Mouse (Mus musculus) splenic B cell, adult 2 months (primary cell): Measurements from ENCODE around the gene Mpv17l2.

ENCODE experiments used
- DNase-seq: peaks from one replicate; pipeline ENCODE4 v3.0.0-alpha.2; 2011; ENCODE audit warnings: low read depth, low spot score
- H3K27me3 ChIP-seq: 2 replicates; pipeline ENCODE4 v1.6.1; 2012; ENCODE audit warnings: mild to moderate bottlenecking, low read length, moderate library complexity, mixed read lengths; ENCODE audit not compliant: control insufficient read depth, poor library complexity, insufficient read depth, severe bottlenecking
- H3K36me3 ChIP-seq: 2 replicates; pipeline ENCODE4 v1.6.1; 2012; ENCODE audit warnings: mild to moderate bottlenecking, low read length, moderate library complexity, mixed read lengths; ENCODE audit not compliant: control insufficient read depth, poor library complexity, insufficient read depth, severe bottlenecking

Gene Mpv17l2

DNA sequence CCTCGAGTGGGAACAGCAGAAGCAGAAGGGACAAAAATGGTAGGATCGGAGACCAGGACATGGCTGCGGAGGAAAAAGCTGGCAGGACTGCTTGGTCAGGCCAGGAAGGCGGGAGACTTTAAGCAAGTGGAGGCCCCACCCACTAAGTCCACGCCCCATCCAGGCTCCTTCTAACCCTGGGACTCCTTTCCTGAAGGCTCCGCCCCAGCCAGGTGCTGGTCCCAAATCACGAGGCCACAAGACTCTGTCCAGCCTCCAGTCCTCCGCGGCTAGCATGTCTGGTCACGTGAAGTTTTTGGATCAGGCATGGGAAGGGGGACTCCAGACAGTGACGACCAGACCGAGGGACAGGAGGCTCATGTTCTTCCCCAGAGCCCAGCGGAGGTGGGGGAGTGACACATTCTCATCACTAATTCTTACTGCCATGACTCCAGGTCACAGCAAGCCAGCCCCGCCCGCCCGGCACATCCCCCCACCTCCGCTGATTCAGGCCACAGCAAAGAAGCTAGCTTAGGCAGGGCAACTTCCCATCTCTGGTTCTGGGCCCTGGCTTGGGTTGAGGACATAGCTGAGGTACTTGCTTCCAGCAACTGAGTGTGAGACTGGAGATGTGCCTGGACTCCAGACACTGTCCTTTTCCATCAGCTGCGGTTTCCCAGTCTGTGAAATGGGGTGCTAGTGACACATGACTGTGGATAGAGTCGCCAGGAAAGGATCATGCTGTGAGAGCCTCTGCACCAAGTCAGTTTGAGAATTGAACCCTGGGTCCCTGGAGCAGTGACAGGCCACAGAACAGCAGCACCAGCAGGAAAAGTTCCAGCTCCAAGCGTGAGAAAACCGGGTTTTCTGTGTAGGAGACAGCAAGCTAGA is 6.1 kb upstream of the Mpv17l2 start:
- Histone ChIP-seq H3K27me3 (no peaks in the 10 kb centered on the region), H3K36me3 (peaks cover 14% of the 10 kb centered on the region)
- peak; percentile 67 for DNase-seq

DNA sequence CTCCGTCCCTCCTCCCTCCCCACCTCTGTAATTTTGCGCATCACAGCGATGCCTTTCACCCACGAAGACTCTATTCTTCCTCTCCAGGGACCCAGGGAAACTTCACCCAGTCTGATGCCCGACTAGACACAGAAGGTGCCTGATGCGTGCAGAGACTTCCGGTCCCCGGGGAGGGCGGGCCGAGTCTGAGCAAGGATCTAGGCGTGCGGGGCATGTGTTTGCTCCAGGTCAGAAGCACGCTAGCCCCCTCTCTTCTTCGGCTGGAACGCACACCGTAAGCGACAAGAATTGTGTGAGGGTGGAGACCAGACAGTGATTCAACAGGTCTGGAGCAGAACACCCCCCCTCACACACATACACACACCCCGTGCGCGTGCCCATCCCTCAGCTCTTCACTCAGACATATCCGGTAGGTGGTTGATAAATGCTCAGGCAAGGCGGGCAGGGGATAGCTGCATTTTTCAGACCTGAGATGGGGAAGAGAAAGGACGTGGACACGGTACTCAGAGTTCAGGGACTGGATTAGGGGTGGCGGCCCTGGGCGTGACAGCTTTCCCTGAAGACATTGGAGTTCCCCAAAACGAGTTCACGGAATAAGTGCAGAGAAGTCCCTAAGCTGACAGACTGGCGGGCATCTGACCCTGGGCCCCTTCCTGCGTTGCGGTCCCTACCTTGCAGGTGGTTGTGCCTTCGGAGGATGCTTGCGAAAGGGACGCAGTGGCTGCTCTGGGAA is 5.3 kb upstream of the Mpv17l2 start:
- H3K27me3 ChIP-seq = no peaks in the 10 kb centered on the region
- DNase-seq = peak; percentile 93
- H3K36me3 ChIP-seq = peaks cover 14% of the 10 kb centered on the region

- DNase-seq = peak; percentile 68
- Histone ChIP-seq H3K27me3 (no peaks in the 10 kb centered on the region), H3K36me3 (peaks cover 14% of the 10 kb centered on the region)
Observed at GRCm38 (mm10) chr8:70765329-70765728, 4.6 kb upstream of the Mpv17l2 start.

GRCm38 (mm10) chr8:70764676-70765075 is 3.9 kb upstream of the Mpv17l2 start:
- peaks cover 14% of the 10 kb centered on the region for H3K36me3 ChIP-seq
- no peak for DNase-seq
- H3K27me3 ChIP-seq = no peaks in the 10 kb centered on the region

- no peaks in the 10 kb centered on the region for H3K27me3 ChIP-seq
- no peak for DNase-seq
- peaks cover 14% of the 10 kb centered on the region for H3K36me3 ChIP-seq
Observed at GRCm38 (mm10) chr8:70764026-70764425, 3.3 kb upstream of the Mpv17l2 start.

GRCm38 (mm10) chr8:70763354-70763753 is 2.6 kb upstream of the Mpv17l2 start:
- peaks cover 14% of the 10 kb centered on the region for H3K36me3 ChIP-seq
- peak; percentile 82 for DNase-seq
- H3K27me3 ChIP-seq = no peaks in the 10 kb centered on the region

DNA sequence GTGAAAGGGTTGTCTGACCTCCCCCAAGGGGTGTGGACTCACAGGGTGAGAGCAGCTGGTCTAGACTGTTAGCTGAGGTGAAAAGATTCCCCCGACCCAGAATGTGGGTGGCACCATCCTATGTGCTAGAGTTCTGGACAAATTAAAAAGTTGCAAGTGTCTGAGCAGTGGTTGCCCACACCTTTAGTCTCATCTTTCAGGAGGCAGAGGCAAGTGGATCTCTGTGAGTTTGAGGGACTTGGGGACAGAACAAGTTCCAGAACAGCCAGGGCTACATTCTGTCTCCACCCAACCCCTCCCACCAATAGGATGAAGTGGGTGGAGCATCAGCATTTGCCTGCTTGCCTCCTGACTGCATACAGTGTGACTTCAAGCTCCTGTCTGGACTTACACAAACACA is 1.4 kb upstream of the Mpv17l2 start:
- DNase-seq = no peak

DNA sequence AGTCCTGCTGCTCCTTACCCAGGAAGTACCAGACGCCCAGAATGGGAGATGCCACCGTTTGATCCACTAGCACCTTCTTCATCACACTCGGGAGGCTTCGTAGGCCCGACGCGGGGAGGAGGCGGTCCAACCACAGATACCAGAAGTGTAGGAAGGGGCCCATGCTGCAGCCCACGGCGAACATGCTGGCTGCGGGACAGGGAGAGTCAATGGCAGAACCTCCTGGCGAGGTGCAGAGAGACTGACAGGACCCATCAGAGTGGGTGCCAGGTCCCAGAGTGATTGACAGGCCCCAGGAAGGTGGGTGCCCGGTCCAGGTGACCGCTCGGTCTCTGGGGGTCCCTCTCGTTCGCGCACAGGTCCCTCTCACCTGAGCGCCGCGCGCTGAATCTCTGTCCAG is 396 bp downstream of the Mpv17l2 start:
- H3K36me3 ChIP-seq = peaks cover 14% of the 10 kb centered on the region
- H3K27me3 ChIP-seq = no peaks in the 10 kb centered on the region
- no peak for DNase-seq

More for the DNA sequence above, 1.4 kb upstream of the Mpv17l2 start:
- Histone ChIP-seq H3K36me3 (peaks cover 14% of the 10 kb centered on the region), H3K27me3 (no peaks in the 10 kb centered on the region)

GRCm38 (mm10) chr8:70758616-70759561 is 1.9 kb downstream of the Mpv17l2 start:
- DNase-seq = no peak
- H3K27me3 ChIP-seq = no peaks in the 10 kb centered on the region
- peaks cover 9% of the 10 kb centered on the region for H3K36me3 ChIP-seq

DNA sequence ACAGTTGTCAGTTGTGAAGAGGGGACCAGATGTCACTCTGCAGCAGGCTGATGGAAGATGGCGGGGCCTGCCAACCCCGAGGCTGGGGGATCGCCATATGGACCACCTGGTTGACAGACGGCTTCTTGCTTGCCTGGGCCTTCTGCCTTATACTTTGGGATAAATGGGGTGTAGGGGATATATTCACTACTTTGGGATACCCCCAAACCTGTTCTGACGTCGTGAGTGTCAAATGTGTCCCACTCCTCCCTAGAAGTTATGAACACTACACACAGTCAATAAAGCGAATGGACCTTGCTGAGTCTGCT is 2.5 kb downstream of the Mpv17l2 start:
- peaks cover 5% of the 10 kb centered on the region for H3K36me3 ChIP-seq
- no peak for DNase-seq
- no peaks in the 10 kb centered on the region for H3K27me3 ChIP-seq

DNA sequence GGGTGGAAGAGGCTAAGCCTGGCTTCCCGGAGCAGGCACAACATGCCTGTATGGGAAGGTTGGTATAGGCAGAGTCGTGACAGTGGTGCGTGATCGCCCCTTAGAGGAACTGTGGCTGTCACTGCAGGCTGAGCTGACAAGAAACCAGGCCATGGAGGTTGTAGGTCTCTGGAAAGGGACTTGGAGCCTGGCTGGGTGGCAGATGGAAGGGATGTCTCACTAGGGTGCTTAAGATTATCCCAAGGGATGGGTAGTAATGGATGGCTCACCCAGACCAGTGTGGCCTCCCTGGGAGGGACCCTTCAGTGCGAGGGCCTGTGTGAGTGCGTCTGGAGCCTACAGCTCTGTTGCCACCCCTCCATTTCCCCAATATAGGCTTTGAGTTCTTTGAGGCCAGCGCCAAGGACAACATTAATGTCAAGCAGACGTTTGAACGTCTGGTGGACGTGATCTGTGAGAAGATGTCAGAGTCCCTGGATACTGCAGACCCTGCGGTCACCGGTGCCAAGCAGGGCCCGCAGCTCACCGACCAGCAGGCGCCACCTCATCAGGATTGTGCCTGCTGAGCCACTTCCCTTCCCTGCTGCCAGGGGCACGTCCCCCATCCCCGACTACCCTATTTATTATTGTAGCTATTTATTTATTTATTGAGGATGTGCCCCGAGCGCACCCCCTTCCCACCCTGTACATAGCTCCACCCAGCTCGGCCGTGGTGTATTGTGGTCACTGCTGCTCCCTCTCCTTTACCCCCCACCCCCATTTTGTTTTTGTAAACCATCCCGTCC is 3.0 kb downstream of the Mpv17l2 start:
- DNase-seq = peak; percentile 64

GRCm38 (mm10) chr8:70756476-70757040 is 4.2 kb downstream of the Mpv17l2 start:
- Histone ChIP-seq H3K36me3 (no peaks in the 10 kb centered on the region; the same call in none of the 2 replicates), H3K27me3 (no peaks in the 10 kb centered on the region)
- no peak for DNase-seq

More for the DNA sequence above, 3.0 kb downstream of the Mpv17l2 start:
- Histone ChIP-seq H3K27me3 (no peaks in the 10 kb centered on the region), H3K36me3 (peaks cover 1% of the 10 kb centered on the region)

DNA sequence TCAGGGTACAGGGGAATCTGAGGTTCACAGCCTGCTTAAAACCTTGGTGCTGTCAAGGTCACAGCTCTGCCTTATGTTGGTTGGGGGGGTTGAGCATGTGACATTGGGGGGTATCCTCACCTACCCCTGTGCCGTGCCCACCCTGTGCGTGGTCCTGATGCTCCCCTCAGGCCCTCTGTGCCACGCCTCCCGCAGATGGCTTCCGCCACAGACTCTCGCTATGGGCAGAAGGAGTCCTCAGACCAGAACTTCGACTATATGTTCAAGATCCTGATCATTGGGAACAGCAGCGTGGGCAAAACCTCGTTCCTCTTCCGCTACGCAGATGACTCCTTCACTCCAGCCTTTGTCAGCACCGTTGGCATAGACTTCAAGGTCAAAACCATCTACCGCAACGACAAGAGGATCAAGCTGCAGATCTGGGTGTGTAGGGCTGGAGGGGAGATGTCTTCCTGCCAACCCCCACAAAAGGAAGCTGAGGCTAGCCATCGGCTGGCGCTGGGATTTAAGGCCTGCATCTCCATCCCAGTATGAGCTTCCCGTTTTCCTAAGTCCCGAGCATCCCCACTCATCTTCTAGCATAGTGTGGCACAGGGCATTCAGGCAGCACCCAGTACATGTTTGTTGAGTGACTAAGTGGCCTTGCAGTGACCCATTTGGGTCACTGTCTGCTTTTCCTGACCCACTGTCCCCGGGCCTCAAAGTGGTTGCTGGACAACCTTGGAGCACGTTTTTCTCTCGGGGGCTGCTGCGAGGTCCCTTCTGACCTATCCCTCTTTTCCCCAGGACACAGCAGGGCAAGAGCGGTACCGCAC is 4.9 kb downstream of the Mpv17l2 start:
- no peaks in the 10 kb centered on the region for H3K27me3 ChIP-seq
- DNase-seq = no peak
- H3K36me3 ChIP-seq = no peaks in the 10 kb centered on the region; the same call in none of the 2 replicates
